Mouse (Mus musculus) T-helper 2 cell (primary cell): ENCODE data around the gene Slc5a3.

ENCODE experiments used
- in situ Hi-C: fragments of 300-600 bp; cut with MboI, MseI; formaldehyde crosslinking; loops from one replicate; pipeline ENCODE4 v1.15.1; 2025; ENCODE audit warnings: high pct_unique_total_duplicates

Gene Slc5a3

GRCm38 (mm10) chr16:92057852-92058643, at the start of gene Slc5a3, which contains the start of the genes Mrps6 and Gm49711:
Gene Slc5a3, plus strand, starts transcription at chr16:92058322.
Gene Mrps6, plus strand, starts transcription at chr16:92058270.
Gene Gm49711, plus strand, starts transcription at chr16:92058316.
- in situ Hi-C loops: loop anchor here (5.0 to 25.0 kb wide), 2 partner anchors 96 to 1829 kb away; partner anchors contain the start of gene Chaf1b

GRCm38 (mm10) chr16:92009586-92009985, 48.5 kb upstream of the Slc5a3 start:
- in situ Hi-C loops: no loop called here

- in situ Hi-C loops: loop anchor here (5.0 kb wide), 1 partner anchor 49 kb away; no protein-coding TSS in a partner anchor
Measured at GRCm38 (mm10) chr16:92016792-92017191, 41.3 kb upstream of the Slc5a3 start.

- in situ Hi-C loops: loop anchor here (5.0 kb wide), 1 partner anchor 52 kb away; no protein-coding TSS in a partner anchor
Measured at GRCm38 (mm10) chr16:92019141-92020118, 38.7 kb upstream of the Slc5a3 start.

GRCm38 (mm10) chr16:92021656-92022400, 36.3 kb upstream of the Slc5a3 start:
- in situ Hi-C loops: no loop called here

- in situ Hi-C loops: no loop called here
Measured at GRCm38 (mm10) chr16:92022494-92023283, 35.4 kb upstream of the Slc5a3 start.

- in situ Hi-C loops: no loop called here
Measured at GRCm38 (mm10) chr16:92033286-92033685, 24.8 kb upstream of the Slc5a3 start.

- in situ Hi-C loops: loop anchor here (5.0 kb wide), 1 partner anchor 32 kb away; no protein-coding TSS in a partner anchor
Measured at GRCm38 (mm10) chr16:92034676-92035075, 23.4 kb upstream of the Slc5a3 start.

- in situ Hi-C loops: loop anchor here (5.0 kb wide), 1 partner anchor 34 kb away; no protein-coding TSS in a partner anchor
Measured at GRCm38 (mm10) chr16:92036701-92037100, 21.4 kb upstream of the Slc5a3 start.

- in situ Hi-C loops: loop anchor here (5.0 kb wide), 1 partner anchor 36 kb away; no protein-coding TSS in a partner anchor
Measured at GRCm38 (mm10) chr16:92037891-92038607, 20.1 kb upstream of the Slc5a3 start.

GRCm38 (mm10) chr16:92039421-92039820, 18.7 kb upstream of the Slc5a3 start:
- in situ Hi-C loops: loop anchor here (5.0 kb wide), 1 partner anchor 37 kb away; no protein-coding TSS in a partner anchor

GRCm38 (mm10) chr16:92039966-92040365, 18.2 kb upstream of the Slc5a3 start:
- in situ Hi-C loops: loop anchor here (5.0 kb wide), 1 partner anchor 38 kb away; no protein-coding TSS in a partner anchor

GRCm38 (mm10) chr16:92051777-92052310, 6.3 kb upstream of the Slc5a3 start:
- in situ Hi-C loops: loop anchor here (25.0 kb wide), 1 partner anchor 1835 kb away; the partner anchor contains the start of gene Chaf1b

GRCm38 (mm10) chr16:92052569-92052968, 5.6 kb upstream of the Slc5a3 start:
- in situ Hi-C loops: loop anchor here (25.0 kb wide), 1 partner anchor 1835 kb away; the partner anchor contains the start of gene Chaf1b

GRCm38 (mm10) chr16:92056711-92057110, 1.4 kb upstream of the Slc5a3 start:
- in situ Hi-C loops: loop anchor here (5.0 to 25.0 kb wide), 2 partner anchors 94 to 1831 kb away; partner anchors contain the start of gene Chaf1b

- in situ Hi-C loops: loop anchor here (5.0 to 25.0 kb wide), 2 partner anchors 95 to 1830 kb away; partner anchors contain the start of gene Chaf1b
Measured at GRCm38 (mm10) chr16:92057456-92057851, 668 bp upstream of the Slc5a3 start.

GRCm38 (mm10) chr16:92058644-92059620, 810 bp downstream of the Slc5a3 start:
- in situ Hi-C loops: loop anchor here (5.0 to 25.0 kb wide), 2 partner anchors 97 to 1828 kb away; partner anchors contain the start of gene Chaf1b
